15 mouse cellular contexts compared by ENCODE assay signal in the genomic region with DNA sequence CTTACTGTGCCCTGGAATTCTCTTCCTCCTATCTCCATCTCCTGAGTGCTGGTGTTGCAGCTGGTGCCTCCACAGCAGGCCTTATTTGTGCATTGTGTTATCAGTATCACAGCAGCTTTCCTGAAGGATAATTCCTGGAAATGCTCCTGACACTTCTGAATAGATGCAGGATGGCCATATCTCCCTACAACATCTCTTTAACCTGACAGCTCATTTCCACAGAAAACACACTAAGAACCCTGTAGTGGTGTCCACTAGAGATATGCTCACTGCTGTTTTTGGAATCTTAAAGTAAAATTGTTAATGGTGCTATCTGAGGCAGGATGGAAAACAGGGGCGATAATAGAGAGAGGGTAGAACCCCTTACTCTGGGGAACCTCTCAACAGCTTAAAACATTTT. TPM values are rescaled to one million over a fixed set of nuclear protein-coding genes. Genes with fewer than 3 reads are reported as not detected.
DNase-seq lines count a peak whose midpoint lies in the region; ATAC-seq and TF ChIP-seq lines count a peak whose summit lies in the region.
"Had no signal": no experiment of that assay in that cellular context is flagged by ENCODE, and none has a peak within 500 bp of the region (broad histone marks: within the 10 kb centered on the region; RNA-seq: fewer than 3 reads in every experiment).

No protein-coding gene starts in this region.

- H3K36me3 ChIP-seq in liver, embryonic 12.5 days, result no peaks in the 10 kb centered on the region
- H3K36me3 ChIP-seq in liver, postnatal 0 days (replicated peaks; ENCODE audit: insufficient read depth, low read length), result no peaks in the 10 kb centered on the region
- H3K36me3 ChIP-seq in kidney, postnatal 0 days (ENCODE audit: insufficient read depth, low read length), result no peaks in the 10 kb centered on the region

- ATAC-seq in liver, embryonic 12.5 days, result 0 out of 2 replicates have a peak, but pooled peaks have one; percentile 42
- no peak for ATAC-seq in liver, postnatal 0 days
- no peak for ATAC-seq in kidney, postnatal 0 days (replicated peaks; ENCODE audit: low FRiP score, low read depth)
- ATAC-seq: inflammation-experienced regulatory T-cells, adult 6 months had no signal

- WGBS in liver, embryonic 12.5 days (ENCODE audit: insufficient replicate concordance), result 35% methylated on average over 1 of the region's 1 CpGs
- 58% methylated on average over 1 of the region's 1 CpGs for WGBS in liver, postnatal 0 days (ENCODE audit: insufficient replicate concordance)
- 89% methylated on average over 1 of the region's 1 CpGs for WGBS in kidney, postnatal 0 days

- DNase-seq in adrenal gland, adult 8-10 months, result peak; percentile 8
- no peak for DNase-seq in adrenal gland, postnatal 14 days
- DNase-seq in liver, postnatal 0 days, result no peak
- DNase-seq in kidney, postnatal 0 days (ENCODE audit: low spot score), result peak; percentile 33
- peak; percentile 61 for DNase-seq in lung, postnatal 25 days (ENCODE audit: low spot score)
- DNase-seq in layer of hippocampus, adult 9-10 months (ENCODE audit: low spot score), result no peak
- DNase-seq in cerebellum, adult 9-10 months, result no peak
- DNase-seq: cerebellum, adult 2 months; thymus, postnatal 25 days had no signal

- no peak overlapping the region for H3K4me3 ChIP-seq in liver, embryonic 12.5 days
- H3K4me3 ChIP-seq in liver, postnatal 0 days (ENCODE audit: low read depth, low read length), result no peak overlapping the region
- H3K4me3 ChIP-seq in kidney, postnatal 0 days (replicated peaks; ENCODE audit: low read depth, low read length), result no peak overlapping the region

- no peak overlapping the region for H3K4me2 ChIP-seq in liver, embryonic 12.5 days
- no peak overlapping the region for H3K4me2 ChIP-seq in liver, postnatal 0 days (ENCODE audit: low read depth, low read length)
- H3K4me2 ChIP-seq in kidney, postnatal 0 days (ENCODE audit: low read length), result no peak overlapping the region

- H3K9me3 ChIP-seq in liver, embryonic 12.5 days (replicated peaks), result no peaks in the 10 kb centered on the region
- no peaks in the 10 kb centered on the region for H3K9me3 ChIP-seq in liver, postnatal 0 days (ENCODE audit: low read length)
- H3K9me3 ChIP-seq in kidney, postnatal 0 days (replicated peaks; ENCODE audit: low read length), result no peaks in the 10 kb centered on the region

- TF ChIP-seq EP300 in liver, postnatal 0 days (IDR thresholded peaks at IDR 0.05; ENCODE audit: low read depth), result no peak

- no peaks in the 10 kb centered on the region for H3K27me3 ChIP-seq in liver, embryonic 12.5 days (replicated peaks)
- H3K27me3 ChIP-seq in liver, postnatal 0 days (ENCODE audit: insufficient read depth, low read length), result no peaks in the 10 kb centered on the region
- H3K27me3 ChIP-seq in kidney, postnatal 0 days (ENCODE audit: insufficient read depth, low read length), result no peaks in the 10 kb centered on the region

- H3K27ac ChIP-seq in liver, embryonic 12.5 days, result no peak overlapping the region
- H3K27ac ChIP-seq in liver, postnatal 0 days (ENCODE audit: low read depth), result no peak overlapping the region
- no peak overlapping the region for H3K27ac ChIP-seq in kidney, postnatal 0 days

- H3K4me1 ChIP-seq in liver, embryonic 12.5 days, result peaks cover 6% of the 10 kb centered on the region; the same call in 1 of the 2 replicates
- H3K4me1 ChIP-seq in liver, postnatal 0 days (ENCODE audit: insufficient read depth), result no peaks in the 10 kb centered on the region
- H3K4me1 ChIP-seq in kidney, postnatal 0 days (replicated peaks; ENCODE audit: insufficient read depth, low read length), result no peaks in the 10 kb centered on the region

- no peak for TF ChIP-seq CTCF in liver, postnatal 0 days (IDR thresholded peaks at IDR 0.05; ENCODE audit: low read depth)
- no peak for TF ChIP-seq CTCF in kidney, postnatal 0 days (IDR thresholded peaks at IDR 0.05; ENCODE audit: low read depth)

- H3K9ac ChIP-seq in liver, embryonic 12.5 days, result no peak overlapping the region
- no peak overlapping the region for H3K9ac ChIP-seq in liver, postnatal 0 days (replicated peaks)
- no peak overlapping the region for H3K9ac ChIP-seq in kidney, postnatal 0 days (ENCODE audit: low read depth, low read length)

RNA-seq across cellular contexts. Expression of gene Olfr686, which starts 20.9 kb away (rescaled TPM):
- not detected for total RNA-seq in adrenal gland, adult 8-10 months (2022)
- total RNA-seq in adrenal gland, postnatal 14 days (2021), result not detected in 2 replicates
- polyA plus RNA-seq in liver, embryonic 12.5 days (2016; fragmentation: Nextera tagmentation; extraction: Ambion mirVana), result not detected in 2 replicates
- not detected in 2 replicates for polyA plus RNA-seq in liver, postnatal 0 days (2015; fragmentation: Nextera tagmentation; extraction: Ambion mirVana)
- polyA plus RNA-seq in kidney, postnatal 0 days (2015; fragmentation: Nextera tagmentation; extraction: Ambion mirVana), result not detected in 2 replicates
- total RNA-seq: hematopoietic stem cell, adult 5-6 weeks; layer of hippocampus, postnatal 25 days; megakaryocyte progenitor cell, adult 5-6 weeks had no signal
- polyA plus RNA-seq: cerebellum, adult 2 months; inflammation-experienced regulatory T-cells, adult 6 months; limb, embryonic 11.5 days had no signal

RNA-seq across cellular contexts. Expression of gene Olfr685, which starts 42.3 kb away (rescaled TPM):
- not detected for total RNA-seq in adrenal gland, adult 8-10 months (2022)
- not detected in 2 replicates for total RNA-seq in adrenal gland, postnatal 14 days (2021)
- not detected in 2 replicates for polyA plus RNA-seq in liver, embryonic 12.5 days (2016; fragmentation: Nextera tagmentation; extraction: Ambion mirVana)
- polyA plus RNA-seq in liver, postnatal 0 days (2015; fragmentation: Nextera tagmentation; extraction: Ambion mirVana), result not detected in 2 replicates
- polyA plus RNA-seq in kidney, postnatal 0 days (2015; fragmentation: Nextera tagmentation; extraction: Ambion mirVana), result not detected in 2 replicates
- total RNA-seq: hematopoietic stem cell, adult 5-6 weeks; layer of hippocampus, postnatal 25 days; megakaryocyte progenitor cell, adult 5-6 weeks had no signal
- polyA plus RNA-seq: cerebellum, adult 2 months; inflammation-experienced regulatory T-cells, adult 6 months; limb, embryonic 11.5 days had no signal

RNA-seq across cellular contexts. Expression of gene Olfr688, which starts 59.8 kb away (rescaled TPM):
- total RNA-seq in adrenal gland, adult 8-10 months (2022), result not detected
- not detected in 2 replicates for total RNA-seq in adrenal gland, postnatal 14 days (2021)
- not detected in 2 replicates for polyA plus RNA-seq in liver, embryonic 12.5 days (2016; fragmentation: Nextera tagmentation; extraction: Ambion mirVana)
- polyA plus RNA-seq in liver, postnatal 0 days (2015; fragmentation: Nextera tagmentation; extraction: Ambion mirVana), result not detected in 2 replicates
- polyA plus RNA-seq in kidney, postnatal 0 days (2015; fragmentation: Nextera tagmentation; extraction: Ambion mirVana), result not detected in 2 replicates
- total RNA-seq: hematopoietic stem cell, adult 5-6 weeks; layer of hippocampus, postnatal 25 days; megakaryocyte progenitor cell, adult 5-6 weeks had no signal
- polyA plus RNA-seq: cerebellum, adult 2 months; inflammation-experienced regulatory T-cells, adult 6 months; limb, embryonic 11.5 days had no signal

Comparison
In these comparisons a context has a peak if more than half of its experiments do, and no peak if none do; other contexts are left out.
1. DNase-seq: peak in adrenal gland, adult 8-10 months (single experiment), kidney, postnatal 0 days (single experiment) and lung, postnatal 25 days (single experiment); none in adrenal gland, postnatal 14 days (single experiment), liver, postnatal 0 days (single experiment), layer of hippocampus, adult 9-10 months (single experiment) and cerebellum, adult 9-10 months (single experiment).